Mouse (Mus musculus) midbrain, embryonic 16.5 days (tissue): Measurements from ENCODE around the gene Gpr155. TPM values are rescaled to one million over a fixed set of nuclear protein-coding genes. Genes with fewer than 3 reads are reported as not detected.

Experiments
- ATAC-seq: fragments of 200-750 bp; cut with Nextera tagmentation; 2 replicates; pipeline ENCODE4 v1.8.0; 2017; ENCODE audit warnings: moderate TSS enrichment
- H3K27ac ChIP-seq: fragments of 300-500 bp; sonication (generic); 2 replicates; pipeline ENCODE4 v1.5.1; 2014; ENCODE audit warnings: mild to moderate bottlenecking, low read length, mixed read lengths
- H3K27me3 ChIP-seq: fragments of 300-500 bp; sonication (generic); 2 replicates; pipeline ENCODE4 v1.6.1; 2014; ENCODE audit warnings: low read depth, low read length, mixed read lengths; ENCODE audit not compliant: control insufficient read depth, insufficient read depth
- H3K36me3 ChIP-seq: fragments of 300-500 bp; sonication (generic); 2 replicates; pipeline ENCODE4 v1.6.1; 2014; ENCODE audit warnings: mild to moderate bottlenecking, low read length, moderate library complexity, mixed read lengths; ENCODE audit not compliant: control insufficient read depth, insufficient read depth
- H3K4me1 ChIP-seq: fragments of 300-500 bp; sonication (generic); 2 replicates; pipeline ENCODE4 v1.6.1; 2014; ENCODE audit warnings: mild to moderate bottlenecking, low read length, mixed read lengths; ENCODE audit not compliant: control insufficient read depth, insufficient read depth
- H3K4me2 ChIP-seq: fragments of 300-500 bp; sonication (generic); 2 replicates; pipeline ENCODE4 v1.6.1; 2014; ENCODE audit warnings: mild to moderate bottlenecking, low read length, mixed read lengths
- H3K4me3 ChIP-seq: fragments of 300-500 bp; sonication (generic); 2 replicates; pipeline ENCODE4 v1.5.1; 2014; ENCODE audit warnings: low read depth, mild to moderate bottlenecking, low read length, moderate library complexity, mixed read lengths
- H3K9ac ChIP-seq: fragments of 300-500 bp; sonication (generic); 2 replicates; pipeline ENCODE4 v1.6.1; 2014; ENCODE audit warnings: low read depth, low read length, mixed read lengths
- H3K9me3 ChIP-seq: fragments of 300-500 bp; sonication (generic); replicated peaks from 2 replicates; pipeline ENCODE4 v1.6.1; 2014; ENCODE audit warnings: mild to moderate bottlenecking, low read length, mixed read lengths; ENCODE audit not compliant: control insufficient read depth, poor library complexity, severe bottlenecking
- WGBS: fragments of 180-500 bp; shearing (Covaris S2); extraction: QIAGEN DNeasy Blood & Tissue Kit; methylation state at CpG from one replicate; pipeline ENCODE4 v1.1.7; 2014; 5-methylcytosine and 5-hydroxymethylcytosine counted together
- polyA plus RNA-seq: library from polyadenylated mRNA; unstranded; fragments of >200 nt; fragmentation: Nextera tagmentation; extraction: Ambion mirVana; gene quantifications from 2 replicates; pipeline ENCODE4 v1.2.1, GENCODE M21; 2015

The Gpr155 gene
- polyA plus RNA-seq, 1 experiment from 2014 or later = 13.7 TPM

DNA sequence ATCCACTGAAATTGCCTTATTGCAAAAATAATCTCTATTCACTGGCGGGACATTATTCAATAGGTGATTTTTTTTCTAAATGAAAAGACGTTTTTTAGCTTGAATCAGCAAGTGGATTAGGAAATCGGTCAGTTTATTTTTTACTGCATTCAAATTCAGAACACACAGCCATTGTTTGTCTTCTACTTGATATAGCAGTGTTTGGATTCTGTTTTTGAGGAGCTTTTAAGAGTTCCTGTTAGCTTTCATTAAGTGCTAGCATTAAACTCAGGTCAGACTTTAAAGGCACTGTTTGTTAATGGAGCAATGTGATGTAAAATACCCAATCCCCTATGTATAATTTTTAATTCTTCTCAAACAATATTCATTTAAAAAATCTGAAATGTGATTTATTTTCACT is 87.5 kb downstream of the Gpr155 start:
- 35% methylated on average over 3 of the region's 3 CpGs for WGBS
- ATAC-seq = no peak
- Histone ChIP-seq H3K9ac (no peak overlapping the region), H3K4me2 (no peak overlapping the region), H3K36me3 (peaks cover 9% of the 10 kb centered on the region), H3K4me1 (no peaks in the 10 kb centered on the region), H3K9me3 (no peaks in the 10 kb centered on the region), H3K27me3 (no peaks in the 10 kb centered on the region), H3K27ac (no peak overlapping the region), H3K4me3 (no peak overlapping the region)

GRCm38 (mm10) chr2:73298154-73298553 is 88.2 kb downstream of the Gpr155 start:
- peaks cover 9% of the 10 kb centered on the region for H3K36me3 ChIP-seq
- no peaks in the 10 kb centered on the region for H3K27me3 ChIP-seq
- no peak for ATAC-seq
- H3K4me2 ChIP-seq = no peak overlapping the region
- no peak overlapping the region for H3K9ac ChIP-seq
- H3K4me3 ChIP-seq = no peak overlapping the region
- no peaks in the 10 kb centered on the region for H3K9me3 ChIP-seq
- no peaks in the 10 kb centered on the region for H3K4me1 ChIP-seq
- H3K27ac ChIP-seq = no peak overlapping the region
- 78% methylated on average over 7 of the region's 7 CpGs for WGBS

DNA sequence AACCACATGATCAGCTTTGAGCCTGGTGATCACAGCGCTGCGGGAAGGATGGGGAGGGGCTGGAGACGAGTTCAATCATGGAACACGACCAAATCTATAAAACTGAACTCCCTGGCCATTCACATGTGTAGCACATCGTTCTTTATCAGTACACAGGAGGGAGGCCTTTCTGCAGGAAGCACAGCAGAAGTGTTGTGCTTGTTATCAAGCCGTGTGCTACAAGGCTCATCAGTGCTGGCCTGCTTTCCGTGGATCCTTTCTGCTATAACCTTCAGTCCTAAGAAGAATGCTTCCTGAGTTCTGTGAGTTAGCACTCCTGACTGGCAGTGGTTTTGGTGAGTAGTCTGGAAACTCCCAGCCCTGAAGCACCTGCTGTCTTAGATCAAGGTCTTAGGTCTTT is 91.3 kb downstream of the Gpr155 start:
- Histone ChIP-seq H3K36me3 (peaks cover 7% of the 10 kb centered on the region; the same call in 1 of the 2 replicates), H3K9ac (no peak overlapping the region), H3K27ac (no peak overlapping the region), H3K4me2 (no peak overlapping the region), H3K4me3 (no peak overlapping the region), H3K4me1 (no peaks in the 10 kb centered on the region), H3K27me3 (no peaks in the 10 kb centered on the region), H3K9me3 (no peaks in the 10 kb centered on the region)
- WGBS = 88% methylated on average over 7 of the region's 7 CpGs
- no peak for ATAC-seq

Other genes with a start within 250 kb of the Gpr155 start
- 97.1 and 98.5 TPM in 2 replicates for gene Ola1, start 167.6 kb downstream of the Gpr155 start, polyA plus RNA-seq
- gene Sp9, start 114.6 kb downstream of the Gpr155 start, polyA plus RNA-seq = 3.0 and 4.2 TPM in 2 replicates
- 6.7 and 8.1 TPM in 2 replicates for gene Scrn3, start 74.0 kb downstream of the Gpr155 start, polyA plus RNA-seq
- 25.5 and 26.6 TPM in 2 replicates for gene Cir1, start 73.9 kb downstream of the Gpr155 start, polyA plus RNA-seq
- 2.1 and 2.6 TPM in 2 replicates for gene Wipf1, start 143.2 kb upstream of the Gpr155 start, polyA plus RNA-seq
- 0.15 and 0.24 TPM in 2 replicates for gene Chrna1, start 193.8 kb upstream of the Gpr155 start, polyA plus RNA-seq